Mouse (Mus musculus): ENCODE measurements around the gene Gtf2ird1.
"Not testable (repeated sequence)": the region's sequence is repeated elsewhere in the genome, so short reads cannot be mapped to it uniquely, and the experiment has no call there.

The Gtf2ird1 gene

GRCm38 (mm10) chr5:134475686-134476085 lies 19.2 kb upstream of the Gtf2ird1 start:
- in situ Hi-C loops (cut with MboI, MseI), result not testable (repeated sequence)

DNA sequence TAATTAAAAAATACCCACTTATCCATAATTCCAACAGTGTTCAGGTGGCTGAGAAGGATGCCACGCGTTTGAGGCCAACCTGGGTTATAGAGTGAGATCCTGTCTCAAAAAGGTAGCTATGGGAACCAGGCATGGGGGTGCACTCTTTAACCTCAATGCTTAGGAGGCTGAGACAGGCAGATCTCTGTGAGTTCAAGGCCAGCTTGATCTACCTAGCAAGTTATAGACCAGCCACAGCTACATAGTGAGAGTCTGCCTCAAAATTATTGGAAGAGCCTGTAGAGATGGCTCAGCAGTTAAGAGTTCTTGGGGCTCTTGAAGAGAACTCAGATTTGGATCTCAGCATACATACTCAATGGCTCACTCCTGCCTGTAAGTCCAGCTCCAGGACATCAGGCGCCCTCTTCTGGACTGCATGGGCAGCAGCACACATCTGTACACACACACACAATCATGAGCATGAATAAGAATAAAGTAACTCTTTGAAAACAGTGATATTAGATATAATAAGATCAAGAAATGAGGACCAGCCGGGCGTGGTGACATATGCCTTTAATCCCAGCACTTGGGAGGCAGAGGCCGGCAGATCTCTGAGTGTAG lies 18.6 kb upstream of the Gtf2ird1 start:
- in situ Hi-C loops (cut with MboI, MseI), result no loop called here

- in situ Hi-C loops (cut with MboI, MseI), result no loop called here
These were observed 17.4 kb upstream of the Gtf2ird1 start for GRCm38 (mm10) chr5:134473902-134474301.

GRCm38 (mm10) chr5:134470538-134471169 lies 14.1 kb upstream of the Gtf2ird1 start:
- in situ Hi-C loops (cut with MboI, MseI), result no loop called here

GRCm38 (mm10) chr5:134469559-134470150 lies 13.1 kb upstream of the Gtf2ird1 start:
- in situ Hi-C loops (cut with MboI, MseI), result no loop called here

DNA sequence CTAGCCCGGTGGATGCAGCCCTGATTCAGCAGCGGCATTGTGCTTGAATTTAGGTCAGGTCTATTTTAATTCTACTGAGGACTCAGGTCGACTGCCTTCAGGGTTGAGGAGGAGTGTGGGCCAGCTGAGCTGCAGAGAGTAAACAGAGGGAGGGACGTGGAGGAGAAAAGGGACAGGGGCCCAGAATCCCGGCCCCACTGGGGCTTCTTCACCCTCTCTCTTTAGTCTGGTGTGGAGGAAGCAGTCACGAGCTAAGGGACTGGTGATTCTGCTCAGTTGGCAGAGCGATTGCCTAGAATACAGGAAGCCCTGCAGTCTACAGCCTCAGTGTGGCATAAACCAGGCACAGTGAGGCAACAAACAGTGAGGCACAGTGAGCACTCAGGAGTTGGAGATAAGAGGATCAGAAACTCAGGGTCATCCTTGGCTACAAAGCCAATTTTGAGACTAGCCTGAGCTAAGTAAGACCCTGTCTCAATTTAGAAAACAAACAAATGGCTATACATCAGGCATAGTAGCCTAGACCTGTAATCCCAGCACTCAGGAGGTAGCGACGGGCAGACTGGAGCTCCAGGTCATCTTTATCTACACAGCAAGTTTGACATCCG lies 11.7 kb upstream of the Gtf2ird1 start:
- in situ Hi-C loops (cut with MboI, MseI), result no loop called here

GRCm38 (mm10) chr5:134467030-134467549 lies 10.6 kb upstream of the Gtf2ird1 start:
- in situ Hi-C loops (cut with MboI, MseI), result no loop called here

DNA sequence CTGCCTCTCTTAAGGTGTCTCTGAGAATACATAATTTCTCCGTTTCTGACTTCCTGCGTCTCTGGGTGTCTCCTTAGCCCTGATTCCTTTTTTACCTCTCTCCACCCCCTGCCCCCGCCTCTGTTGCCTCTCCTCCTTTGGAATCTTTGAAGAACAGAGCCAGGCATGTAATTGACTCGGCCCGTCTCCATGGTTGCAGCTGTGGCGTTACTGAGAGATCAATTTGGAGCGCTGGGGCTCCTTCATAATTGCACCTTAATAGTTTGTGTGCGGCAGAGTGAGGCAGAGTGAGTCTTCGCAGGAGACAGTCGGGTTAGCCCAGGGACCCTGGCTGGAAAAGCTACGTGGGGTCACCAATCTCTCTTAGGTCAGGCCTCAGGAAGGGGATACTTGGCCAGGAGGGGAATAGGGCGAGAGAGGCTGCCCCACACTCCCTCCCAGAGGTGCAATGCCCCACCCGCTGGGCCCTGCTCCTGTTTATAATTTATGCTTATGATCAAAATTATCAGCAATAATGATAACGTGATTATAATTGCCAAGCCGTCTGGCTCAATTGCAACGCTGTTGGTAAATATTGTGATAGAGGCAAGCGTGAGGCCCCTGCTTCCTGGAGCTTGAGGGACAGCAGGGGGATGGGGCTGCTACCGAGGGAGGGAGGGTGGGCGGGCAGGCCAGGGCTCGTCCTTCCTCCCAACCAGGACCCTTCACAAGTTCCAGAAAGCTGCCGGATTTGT lies 9.9 kb upstream of the Gtf2ird1 start:
- in situ Hi-C loops (cut with MboI, MseI), result no loop called here

DNA sequence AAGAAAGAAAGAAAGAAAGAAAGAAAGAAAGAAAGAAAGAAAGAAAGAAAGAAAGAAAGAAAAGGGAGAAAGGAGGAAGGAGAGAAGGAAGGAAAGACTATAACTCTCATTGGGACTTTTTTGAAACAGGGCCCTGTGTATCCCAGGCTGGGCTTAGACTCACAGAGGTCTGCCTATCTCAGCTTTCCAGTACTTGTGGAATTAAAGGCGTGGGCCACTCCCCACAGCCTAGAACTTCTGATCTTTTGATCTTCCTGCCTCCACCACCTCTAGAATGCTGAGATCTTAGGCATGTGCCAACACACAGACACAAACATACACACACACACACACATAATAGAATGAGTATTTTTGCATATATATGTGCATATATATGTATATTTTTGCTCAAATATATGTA lies 8.7 kb upstream of the Gtf2ird1 start:
- in situ Hi-C loops (cut with MboI, MseI), result no loop called here

DNA sequence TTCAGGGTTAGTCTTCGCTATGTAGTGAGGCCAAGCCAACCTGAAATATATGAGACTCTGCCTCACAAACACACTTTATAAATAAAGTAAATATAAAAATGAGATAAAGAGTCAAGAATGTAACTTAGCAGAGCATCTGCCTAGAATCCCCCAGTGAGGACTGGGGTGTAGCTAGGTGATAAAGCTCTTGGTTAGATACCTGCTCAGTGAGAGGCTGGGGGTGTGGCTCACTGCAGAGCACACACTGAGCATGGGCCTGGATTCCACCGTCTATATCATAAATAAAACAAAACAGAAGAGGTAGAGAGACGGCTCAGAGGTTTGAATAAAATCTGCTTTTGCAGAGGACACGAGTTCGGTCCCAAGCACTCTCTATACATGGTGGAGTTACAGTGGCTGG lies 7.7 kb upstream of the Gtf2ird1 start:
- in situ Hi-C loops (cut with MboI, MseI), result no loop called here

DNA sequence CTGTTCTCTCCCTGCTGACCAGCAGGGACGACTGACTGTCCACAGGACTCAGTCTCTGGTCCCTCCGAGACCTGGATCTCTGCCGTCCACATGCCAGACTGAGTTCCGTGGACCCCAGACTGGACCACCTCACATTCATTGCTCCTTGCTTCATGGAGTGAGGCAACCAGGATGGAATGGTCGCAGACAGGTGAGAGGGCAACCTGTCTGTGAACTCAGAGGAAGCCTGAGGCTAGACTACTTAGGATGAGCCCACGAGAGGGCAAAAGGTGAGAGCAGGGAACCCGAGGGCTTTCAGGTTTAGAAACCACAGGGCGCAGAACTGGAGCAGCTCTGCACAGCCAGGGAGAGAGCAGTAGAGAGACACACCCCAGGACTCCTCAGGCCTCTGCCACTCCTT lies 6.2 kb upstream of the Gtf2ird1 start:
- in situ Hi-C loops (cut with MboI, MseI), result no loop called here

- in situ Hi-C loops (cut with MboI, MseI), result no loop called here
These were observed 5.8 kb upstream of the Gtf2ird1 start for GRCm38 (mm10) chr5:134462316-134462715.

GRCm38 (mm10) chr5:134460546-134460945 lies 4.0 kb upstream of the Gtf2ird1 start:
- in situ Hi-C loops (cut with MboI, MseI), result no loop called here

DNA sequence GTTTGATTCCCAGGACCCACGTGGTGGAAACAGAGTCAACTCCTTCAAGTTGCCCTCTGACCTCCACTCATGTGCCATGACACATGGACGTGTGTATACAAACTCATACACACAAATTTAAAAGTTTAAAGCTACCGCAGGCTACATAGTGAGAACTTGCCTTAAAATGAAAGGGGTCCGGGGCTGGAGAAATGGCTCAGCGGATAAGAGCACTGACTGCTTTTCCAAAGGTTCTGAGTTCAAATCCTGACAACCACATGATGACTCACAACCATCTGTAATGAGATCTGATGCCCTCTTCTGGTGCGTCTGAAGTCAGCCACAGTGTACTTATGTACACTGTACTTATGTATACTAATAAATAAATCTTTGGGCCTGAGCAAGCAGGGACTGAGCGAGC lies 2.6 kb upstream of the Gtf2ird1 start:
- in situ Hi-C loops (cut with MboI, MseI), result no loop called here

GRCm38 (mm10) chr5:134458416-134458815 lies 1.9 kb upstream of the Gtf2ird1 start:
- in situ Hi-C loops (cut with MboI, MseI), result no loop called here

DNA sequence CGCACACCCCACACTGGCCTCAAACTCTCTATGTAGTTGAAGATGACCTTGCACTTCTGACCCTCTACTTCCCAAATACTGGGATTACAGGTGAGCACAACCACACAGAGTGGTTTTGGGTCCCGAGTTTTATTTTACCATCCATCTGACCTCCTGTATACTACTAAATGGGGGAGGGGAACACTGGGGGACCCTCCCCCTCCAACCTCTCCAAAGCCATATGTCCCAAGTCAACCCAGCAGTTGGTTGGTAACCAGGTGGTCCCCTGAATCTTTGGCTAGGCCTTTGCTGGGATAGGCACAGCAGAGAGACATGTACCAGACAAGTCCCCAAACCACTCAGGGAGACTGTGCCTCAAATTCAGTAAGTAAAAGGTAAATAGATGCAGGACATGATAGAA lies 855 bp upstream of the Gtf2ird1 start:
- in situ Hi-C loops (cut with MboI, MseI), result no loop called here

DNA sequence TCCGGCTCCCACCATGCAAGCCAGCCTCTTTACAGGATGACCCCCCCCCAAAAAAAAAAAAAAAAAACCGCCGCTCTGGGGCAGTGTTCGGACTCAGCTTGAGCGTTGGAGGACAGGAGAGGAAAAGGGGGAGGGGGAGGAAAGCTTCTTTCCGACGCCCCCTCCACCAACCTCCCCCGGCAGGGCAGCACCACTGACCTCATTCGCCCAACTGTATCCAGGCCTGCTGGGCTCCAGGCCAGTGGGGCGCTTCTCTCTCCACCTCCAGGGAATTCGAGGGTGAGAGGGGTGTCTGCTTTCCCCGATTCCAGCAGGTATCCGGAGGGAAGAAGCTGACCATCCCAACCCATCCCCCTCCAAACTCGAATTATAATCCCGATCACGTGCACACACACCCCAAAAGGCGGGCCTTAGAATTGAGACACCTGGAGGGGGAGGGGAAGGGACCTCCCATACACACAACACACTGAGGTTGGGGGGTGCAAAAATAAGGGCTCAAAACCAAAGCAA lies 547 bp downstream of the Gtf2ird1 start:
- in situ Hi-C loops (cut with MboI, MseI), result no loop called here

DNA sequence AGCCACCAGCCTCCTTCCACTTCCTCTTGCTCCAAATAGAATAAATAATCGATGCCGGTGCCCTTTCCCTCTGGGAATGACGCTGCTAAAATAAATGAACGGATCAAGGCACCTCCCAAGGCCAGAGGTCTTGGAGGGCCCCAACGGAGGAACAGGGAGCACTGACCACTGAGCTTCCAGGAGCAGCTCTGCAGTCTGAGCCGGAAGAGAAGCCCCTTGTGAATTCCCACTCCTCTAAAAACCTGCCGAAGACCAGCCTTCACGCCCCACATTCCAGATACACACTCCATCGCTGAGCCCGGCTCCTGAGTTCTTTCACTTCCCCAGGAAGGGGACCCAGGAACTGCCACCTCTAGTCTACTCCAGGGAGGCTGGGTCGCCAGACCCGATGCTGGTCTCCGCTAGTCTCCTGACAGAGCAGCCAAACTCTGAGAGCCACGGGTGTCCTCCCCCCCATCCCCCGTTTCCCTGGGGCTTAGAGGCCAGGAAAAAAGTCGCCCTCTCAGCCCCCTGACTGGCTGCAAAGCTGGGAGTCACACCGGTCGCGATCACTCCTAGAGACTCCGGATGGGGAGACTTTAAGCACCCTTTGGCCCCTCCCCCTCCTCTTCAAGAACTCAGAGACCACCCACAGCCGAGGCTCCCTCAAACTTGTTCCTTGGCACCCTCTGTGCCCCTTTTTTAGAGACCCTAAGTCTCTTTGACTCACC lies 1.2 kb downstream of the Gtf2ird1 start:
- in situ Hi-C loops (cut with MboI, MseI), result no loop called here

DNA sequence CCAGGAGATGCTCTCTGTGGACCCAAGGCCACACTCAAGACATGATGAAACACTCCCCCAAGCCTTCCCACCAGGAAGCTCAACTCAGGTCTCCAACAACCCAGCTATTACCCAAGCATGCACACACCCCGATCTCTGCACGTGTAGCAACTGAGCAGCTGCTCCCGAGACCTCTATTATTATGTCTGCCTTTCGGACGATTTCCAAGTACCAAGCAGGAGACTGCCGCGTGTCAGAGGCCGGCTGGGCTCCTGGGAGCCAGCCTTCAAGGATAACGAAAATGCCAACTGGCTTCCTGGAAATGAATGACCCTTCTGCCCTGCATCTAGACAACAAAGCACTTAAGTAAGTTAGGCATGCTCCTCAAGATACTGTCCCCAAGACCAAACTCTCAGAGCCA lies 2.1 kb downstream of the Gtf2ird1 start:
- in situ Hi-C loops (cut with MboI, MseI), result no loop called here

DNA sequence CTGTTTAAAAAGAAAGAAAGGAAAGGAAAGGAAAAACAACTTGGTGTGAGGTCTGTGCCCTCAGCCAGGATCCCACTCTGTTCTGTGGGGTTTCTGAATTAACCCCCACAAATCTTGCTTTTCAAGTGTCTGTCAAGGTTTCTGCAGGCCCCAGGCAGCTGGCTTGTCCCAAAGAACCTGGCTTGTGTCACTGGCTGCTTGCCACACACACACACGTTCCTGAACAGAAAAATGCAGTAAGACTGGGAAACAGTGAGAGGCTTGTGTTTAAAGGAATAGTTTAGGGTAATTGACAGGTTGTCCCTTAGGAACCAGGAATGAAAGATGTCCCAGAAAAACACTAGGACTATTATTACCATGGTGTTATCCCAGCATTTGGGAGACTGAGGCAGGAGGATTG lies 2.9 kb downstream of the Gtf2ird1 start:
- in situ Hi-C loops (cut with MboI, MseI), result no loop called here

DNA sequence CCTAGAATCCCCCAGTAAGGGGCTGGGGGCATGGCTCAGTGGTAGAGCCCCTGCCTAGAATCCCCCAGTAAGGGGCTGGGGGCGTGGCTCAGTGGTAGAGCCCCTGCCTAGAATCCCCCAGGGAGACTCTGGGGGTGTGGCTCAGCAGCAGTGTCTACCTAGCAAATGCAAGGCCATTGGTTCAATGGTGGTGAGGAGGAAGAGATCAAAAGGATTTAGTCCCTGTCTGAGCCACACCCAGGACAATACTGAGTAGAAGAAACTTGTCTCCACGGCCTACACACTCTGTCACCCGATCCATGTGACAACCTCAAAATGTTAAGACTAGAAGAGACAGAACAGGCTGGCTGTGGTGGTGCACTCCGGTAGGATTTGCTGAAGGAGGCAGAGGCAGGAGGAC lies 9.8 kb downstream of the Gtf2ird1 start:
- in situ Hi-C loops (cut with MboI, MseI), result not testable (repeated sequence)

All from T-helper 1 cell (primary cell).